Mouse (Mus musculus) R1 (cell line): Measurements from ENCODE around the gene 3110009E18Rik.

Source experiments
- DNase-seq: peaks from one replicate; pipeline ENCODE4 v3.0.0-alpha.2; 2018; ENCODE audit warnings: low read depth, low spot score

Gene 3110009E18Rik

DNA sequence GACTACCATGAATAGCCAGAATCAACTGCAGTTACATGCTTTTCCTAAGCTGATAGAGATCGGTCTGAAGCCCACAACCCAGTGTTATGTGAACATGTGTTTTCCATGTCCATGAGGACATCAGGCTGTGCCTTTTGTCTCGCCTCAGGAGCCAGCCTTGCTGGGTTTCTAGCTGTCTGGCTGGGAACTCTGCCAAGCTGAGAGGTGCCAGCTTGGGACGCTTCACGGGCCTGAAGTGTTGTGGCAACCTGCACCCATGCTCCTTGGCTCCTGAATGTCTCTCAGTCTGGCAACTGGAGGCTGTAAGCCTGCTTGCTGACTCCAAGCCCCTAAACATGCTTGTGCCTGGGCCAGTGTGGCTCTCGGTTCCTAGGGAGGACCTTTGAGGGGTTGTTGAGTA is 21.6 kb downstream of the 3110009E18Rik start:
- no peak for DNase-seq

- DNase-seq: no peak
Measured at GRCm38 (mm10) chr1:120145527-120146216, 24.7 kb downstream of the 3110009E18Rik start.

DNA sequence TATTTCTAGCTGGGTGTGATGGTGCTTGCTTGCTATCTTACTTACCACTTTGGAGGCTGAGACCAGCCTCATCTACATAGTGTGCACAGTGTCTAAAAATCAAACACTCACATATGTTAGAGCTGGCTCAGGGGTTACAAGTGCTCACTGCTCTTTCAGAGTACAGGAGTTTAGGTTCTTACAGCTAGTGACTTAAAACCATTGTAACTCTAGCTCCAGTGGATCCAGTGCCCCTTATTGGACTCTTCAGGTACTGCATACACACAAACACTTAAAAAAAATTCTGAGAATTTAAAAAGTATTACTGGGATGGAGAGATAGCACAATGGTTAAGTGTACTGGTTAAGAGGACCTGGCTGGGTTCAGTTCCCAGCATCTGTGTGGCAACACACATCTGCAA is 26.0 kb downstream of the 3110009E18Rik start:
- peak; percentile 42 for DNase-seq

- peak; percentile 46 for DNase-seq
Measured at GRCm38 (mm10) chr1:120154232-120154631, 33.2 kb downstream of the 3110009E18Rik start.

- peak; percentile 70 for DNase-seq
Measured at GRCm38 (mm10) chr1:120155325-120155724, 34.3 kb downstream of the 3110009E18Rik start.

GRCm38 (mm10) chr1:120158474-120159127 is 37.6 kb downstream of the 3110009E18Rik start:
- no peak for DNase-seq

DNA sequence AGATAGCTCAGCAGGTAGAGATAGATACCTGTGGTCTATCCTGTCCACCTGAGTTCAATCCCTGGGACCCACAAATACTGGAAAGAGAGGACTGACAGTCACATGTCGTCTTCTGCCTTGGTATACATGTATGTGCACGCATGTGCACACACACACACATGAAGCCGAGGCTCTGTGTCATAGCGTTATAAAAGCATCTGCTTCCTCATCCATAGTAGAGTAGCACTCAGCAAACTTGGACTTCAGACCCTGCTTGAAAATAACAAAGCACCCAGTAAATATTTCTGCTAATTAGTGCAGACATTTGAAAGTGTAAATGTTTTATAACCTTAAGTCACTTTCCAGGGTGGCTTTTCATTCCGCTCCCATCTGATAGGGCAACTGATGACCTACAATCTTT is 40.5 kb downstream of the 3110009E18Rik start:
- DNase-seq: no peak

DNA sequence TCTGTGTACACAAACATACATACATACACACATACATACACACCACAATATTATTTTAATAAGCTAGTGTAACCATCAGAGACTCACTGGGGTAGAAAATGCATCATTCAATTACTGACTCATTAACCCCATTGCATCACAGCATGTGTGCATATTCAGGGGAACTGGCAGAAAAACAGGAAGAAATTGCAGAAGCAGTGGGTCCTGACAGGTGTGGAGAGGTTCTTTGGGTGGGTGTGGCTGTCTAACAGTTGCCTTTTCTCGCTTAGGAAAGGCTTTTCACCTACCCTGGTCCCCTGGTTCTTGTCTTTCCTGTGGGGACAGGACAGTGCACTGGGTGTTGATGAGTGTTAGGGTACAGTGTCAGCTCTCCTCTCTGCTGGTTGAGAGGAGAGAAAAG is 41.6 kb downstream of the 3110009E18Rik start:
- DNase-seq: no peak

GRCm38 (mm10) chr1:120168016-120168415 is 47.0 kb downstream of the 3110009E18Rik start:
- no peak for DNase-seq

GRCm38 (mm10) chr1:120168674-120169073 is 47.7 kb downstream of the 3110009E18Rik start:
- no peak for DNase-seq

GRCm38 (mm10) chr1:120170307-120170706 is 49.3 kb downstream of the 3110009E18Rik start:
- DNase-seq: no peak

- peak; percentile 58 for DNase-seq
Measured at GRCm38 (mm10) chr1:120171819-120172521, 51.0 kb downstream of the 3110009E18Rik start.

DNA sequence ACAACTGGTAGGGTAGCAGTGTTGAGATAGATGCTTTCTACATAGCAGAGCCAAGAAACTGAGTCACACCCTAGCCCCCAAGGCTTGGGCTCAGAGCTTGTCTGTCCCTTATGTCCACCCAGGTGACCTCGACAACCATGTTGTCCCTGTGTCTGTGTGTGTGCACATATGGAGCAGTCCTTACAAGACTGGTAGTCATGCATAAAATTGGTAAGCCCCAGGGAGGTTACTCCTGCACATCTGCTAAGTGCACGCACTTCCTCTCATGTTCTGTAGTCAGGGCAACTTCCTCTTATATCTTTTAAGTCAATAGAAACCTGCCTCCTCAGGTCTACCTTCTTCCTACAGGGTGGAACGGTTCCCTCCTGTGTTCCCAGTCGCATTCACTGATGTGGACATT is 54.0 kb downstream of the 3110009E18Rik start:
- DNase-seq: no peak

DNA sequence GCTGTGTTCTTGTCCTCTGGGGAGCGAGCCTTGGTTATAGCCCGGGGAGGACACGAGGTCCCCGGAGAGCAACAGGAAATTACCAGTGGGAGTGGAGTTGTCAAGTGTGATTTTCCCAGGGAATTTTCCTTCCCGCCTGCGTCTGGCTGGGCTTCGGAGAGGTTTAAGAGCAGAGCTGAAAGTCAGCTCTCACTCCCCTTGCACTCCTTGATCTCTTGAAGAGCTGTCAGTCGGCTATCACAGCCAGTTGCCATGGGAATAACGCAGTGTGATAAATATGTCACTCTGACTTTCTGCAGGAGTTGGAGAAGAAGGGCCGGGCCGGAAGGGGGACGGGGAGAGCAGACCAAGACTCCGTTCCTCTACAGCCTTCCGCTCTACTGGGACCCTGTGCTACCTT is 55.3 kb downstream of the 3110009E18Rik start:
- peak; percentile 25 for DNase-seq

GRCm38 (mm10) chr1:120177141-120177540 is 56.2 kb downstream of the 3110009E18Rik start:
- DNase-seq: no peak

DNA sequence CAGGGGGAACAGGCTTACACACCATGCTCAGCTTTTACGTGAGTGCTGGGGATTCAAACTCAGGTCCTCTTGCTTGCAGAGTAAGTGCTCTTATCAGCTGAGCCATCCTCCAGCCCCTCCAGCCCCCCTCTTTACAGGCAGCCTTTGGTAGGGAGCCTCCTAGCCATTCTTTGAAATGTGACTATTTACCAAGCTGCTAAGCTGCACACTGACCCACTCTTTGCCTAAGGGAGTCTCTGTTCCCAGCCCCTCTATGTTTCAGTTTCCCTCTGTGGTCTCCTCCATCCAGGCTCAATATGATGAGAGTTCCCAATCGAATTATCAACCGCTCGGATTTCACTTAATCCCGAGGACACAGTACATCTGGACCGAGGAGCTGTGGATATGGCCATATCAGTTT is 65.2 kb downstream of the 3110009E18Rik start:
- DNase-seq: no peak

DNA sequence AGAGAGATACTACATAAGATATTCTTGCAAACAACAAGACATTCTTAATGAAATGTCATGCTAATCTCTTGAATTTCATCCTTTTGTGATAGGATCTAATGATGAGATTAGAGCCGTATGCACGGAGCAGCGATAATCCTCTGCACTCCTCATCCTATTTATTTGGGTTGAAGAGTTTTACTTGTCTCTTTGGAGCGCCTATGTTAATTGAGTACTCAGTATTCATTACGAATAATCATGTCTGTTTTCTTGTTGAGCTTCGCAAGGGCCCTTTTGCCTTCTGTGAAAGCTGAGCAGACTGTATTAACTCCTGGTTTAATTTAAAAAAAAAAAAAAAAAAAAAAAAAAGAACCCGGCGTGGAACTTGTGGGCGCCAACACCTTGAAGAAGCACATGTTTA is 65.7 kb downstream of the 3110009E18Rik start:
- no peak for DNase-seq

DNA sequence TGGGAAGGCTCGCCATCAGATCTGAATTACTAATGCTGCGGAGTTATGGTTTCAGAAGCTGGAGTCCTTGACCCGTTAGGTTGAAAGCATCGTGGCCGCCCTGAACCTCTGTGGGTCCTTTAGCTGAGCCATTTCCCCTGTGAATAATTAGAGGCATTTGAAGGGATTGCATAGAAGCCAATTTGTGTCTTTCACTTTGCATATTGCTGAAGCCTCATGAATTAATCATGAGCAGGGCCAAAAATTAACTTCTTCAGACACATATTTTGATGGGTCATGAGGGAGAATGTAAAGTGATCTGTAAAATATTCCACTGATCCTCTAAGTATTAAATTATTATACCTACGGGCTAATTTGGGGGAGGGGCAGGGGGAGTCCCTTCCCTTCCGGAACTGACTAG is 66.1 kb downstream of the 3110009E18Rik start:
- no peak for DNase-seq

GRCm38 (mm10) chr1:120189206-120189605 is 68.2 kb downstream of the 3110009E18Rik start:
- DNase-seq: no peak

DNA sequence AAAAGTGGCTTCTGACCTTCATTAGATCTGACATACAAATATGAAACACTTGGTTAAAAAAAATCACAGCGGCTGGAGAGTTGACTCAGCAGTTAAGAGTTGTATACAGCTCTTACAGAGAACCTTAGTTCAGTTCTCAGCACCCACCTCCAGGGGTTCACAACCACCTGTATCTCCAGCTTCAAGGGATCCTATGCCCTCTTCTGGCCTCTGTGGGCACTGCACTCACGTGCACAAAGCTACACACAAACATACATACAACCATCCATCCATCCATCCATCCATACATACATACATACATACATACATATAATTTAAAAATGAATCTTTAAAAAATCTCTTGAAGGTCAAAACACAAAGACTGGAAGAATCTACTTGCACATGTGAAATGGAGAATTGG is 69.3 kb downstream of the 3110009E18Rik start:
- peak; percentile 58 for DNase-seq

- no peak for DNase-seq
Measured at GRCm38 (mm10) chr1:120190946-120191345, 70.0 kb downstream of the 3110009E18Rik start.

GRCm38 (mm10) chr1:120192321-120192720 is 71.3 kb downstream of the 3110009E18Rik start:
- DNase-seq: no peak

DNA sequence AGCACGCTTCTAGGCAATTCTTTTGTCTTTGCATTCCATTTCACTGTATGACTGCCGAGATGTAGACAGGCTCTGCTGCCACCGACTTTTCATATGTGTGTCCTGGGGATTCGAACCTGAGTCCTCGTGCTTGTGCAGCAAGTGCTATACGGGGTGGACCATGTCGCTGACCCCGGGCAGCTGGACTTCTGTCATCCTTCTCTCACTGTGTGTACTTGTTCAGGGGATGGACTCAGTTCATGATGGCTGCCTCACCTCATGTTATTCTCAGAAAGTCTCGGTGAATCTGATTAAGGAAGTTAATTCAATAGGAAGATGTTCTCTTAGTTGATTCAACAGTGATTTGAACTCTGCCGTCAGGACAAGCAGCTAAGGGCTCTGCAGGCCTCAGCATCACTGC is 72.6 kb downstream of the 3110009E18Rik start:
- DNase-seq: no peak
